Mouse (Mus musculus) left cerebral cortex, adult 11 months (tissue): Measurements from ENCODE around the gene Zfp575.
A peak's percentile ranks its signal among the peaks of the same experiment; 100 is the strongest.

Experiments used
- DNase-seq: peaks from one replicate; pipeline ENCODE4 v3.0.0; 2022; ENCODE audit warnings: low spot score

Zfp575 gene

DNA sequence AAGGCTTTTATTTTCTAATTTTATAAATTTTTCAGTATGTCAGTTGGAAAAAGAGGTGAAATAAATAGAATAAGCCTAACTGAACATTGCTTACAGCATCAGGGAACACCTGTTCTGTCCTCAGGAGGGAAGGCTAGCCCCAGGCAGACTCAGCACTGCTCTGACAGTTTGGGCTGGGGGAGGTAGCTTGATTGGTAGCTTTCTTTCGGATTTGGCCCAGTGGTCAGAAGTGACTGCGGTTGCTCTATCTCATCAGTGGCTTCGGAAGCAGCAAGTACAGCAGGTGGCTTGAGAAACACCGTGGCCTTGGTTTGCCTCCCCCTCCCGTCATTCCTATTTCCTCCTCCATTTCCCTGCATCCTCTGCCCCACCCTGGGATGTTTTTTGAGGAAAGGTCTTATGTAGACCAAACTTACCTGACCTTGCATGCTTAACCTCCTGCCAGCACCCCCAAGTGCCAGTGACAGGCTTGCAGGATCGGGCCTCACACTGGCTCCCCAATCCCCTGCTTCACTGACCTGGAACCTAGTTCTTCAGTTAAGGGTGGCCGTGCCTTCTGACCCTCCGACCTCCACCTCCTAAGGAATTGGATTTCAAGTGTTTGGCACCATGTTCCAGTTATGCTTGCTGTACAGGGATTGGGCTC, 24.1 kb downstream of the Zfp575 start:
- no peak for DNase-seq

- no peak for DNase-seq
These were observed 26.0 kb downstream of the Zfp575 start for GRCm38 (mm10) chr7:24561450-24561849.

DNA sequence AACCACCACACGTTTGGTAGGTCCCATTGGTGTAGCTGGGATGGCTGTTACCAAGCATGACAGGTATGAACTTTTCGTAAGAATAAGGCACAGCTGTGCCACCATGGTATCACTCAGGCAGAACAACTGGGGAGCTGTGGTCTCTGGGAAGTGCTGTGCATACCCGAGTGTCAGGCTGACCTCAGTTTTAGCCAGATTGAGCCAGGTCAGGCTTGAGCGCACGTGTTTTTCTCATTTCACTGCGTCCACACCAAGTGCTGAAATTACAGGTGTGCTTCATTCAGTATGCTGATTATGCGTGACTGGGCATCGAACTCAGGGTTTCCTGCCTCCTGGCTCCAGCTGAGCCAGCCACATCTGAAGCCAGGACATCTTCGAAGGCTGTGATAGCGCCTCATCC, 31.7 kb downstream of the Zfp575 start:
- DNase-seq, result no peak

DNA sequence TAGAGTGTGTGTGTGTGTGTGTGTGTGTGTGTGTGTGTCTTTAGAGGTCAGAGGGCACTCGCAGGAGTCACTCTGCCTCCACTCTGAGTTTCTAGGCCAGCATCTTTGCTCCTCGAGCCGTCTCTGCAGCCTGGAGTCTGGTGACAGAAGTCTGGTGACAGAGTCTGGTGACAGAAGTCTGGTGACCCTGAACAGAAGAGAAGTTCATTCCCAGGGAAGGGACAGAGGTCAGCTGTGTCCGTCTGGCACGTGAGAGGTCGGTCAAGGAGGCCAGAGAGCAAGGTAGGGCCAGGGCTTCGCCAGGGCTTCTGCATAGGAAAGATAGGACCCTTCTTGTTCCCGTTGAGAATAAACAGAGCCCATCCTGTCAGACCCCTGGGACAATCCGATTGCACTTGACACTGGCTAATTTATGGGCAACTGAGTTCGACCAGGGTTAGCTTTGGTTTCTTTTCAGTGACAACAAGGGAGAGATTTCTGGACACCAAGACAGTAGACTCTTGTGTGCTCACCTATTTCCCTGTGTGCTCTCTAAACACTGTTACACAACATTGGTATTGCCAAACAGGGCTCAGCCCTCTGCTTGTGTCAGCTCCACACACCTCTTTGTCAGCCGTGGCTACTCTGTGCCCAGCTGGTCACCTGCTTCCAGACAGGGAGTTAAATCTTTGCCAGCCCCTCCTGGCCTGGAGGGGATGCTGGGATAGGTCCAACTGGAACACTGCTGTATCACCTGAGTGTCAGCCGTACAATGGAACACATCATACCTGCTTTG, 35.3 kb downstream of the Zfp575 start:
- no peak for DNase-seq

DNA sequence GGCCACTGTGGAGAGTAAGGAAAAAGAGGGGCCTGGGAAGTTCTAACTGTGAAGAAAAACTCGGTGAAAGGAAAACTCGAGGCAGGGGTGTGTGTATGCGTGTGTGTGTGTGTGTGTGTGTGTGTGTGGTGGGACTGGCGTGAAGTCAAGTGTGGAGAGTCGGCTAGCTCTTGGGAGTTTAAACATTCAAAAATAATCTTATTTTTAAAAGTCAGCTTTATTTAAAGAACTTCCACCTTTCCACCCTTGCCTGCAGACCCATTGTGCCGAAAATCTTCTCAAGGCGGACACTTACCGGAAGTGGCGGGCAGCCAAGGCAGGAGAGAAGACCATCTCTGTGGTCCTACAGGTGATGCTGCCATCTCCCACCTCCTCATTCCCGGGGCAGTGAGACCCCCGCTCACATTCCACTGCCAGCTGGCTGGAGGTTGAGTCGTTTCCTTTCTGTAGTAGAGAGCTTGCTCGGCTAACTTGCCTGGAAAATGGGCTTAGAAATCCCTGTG, 39.9 kb downstream of the Zfp575 start:
- no peak for DNase-seq

- DNase-seq, result peak; percentile 99
These were observed 40.6 kb downstream of the Zfp575 start for GRCm38 (mm10) chr7:24546634-24547389.

- DNase-seq, result no peak
These were observed 41.3 kb downstream of the Zfp575 start, which contains the start of the genes Pinlyp and Xrcc1 for GRCm38 (mm10) chr7:24546068-24546614. Gene Pinlyp, minus strand, starts transcription at chr7:24546118. Gene Xrcc1, plus strand, starts transcription at chr7:24546289.

- no peak for DNase-seq
These were observed 42.9 kb downstream of the Zfp575 start for GRCm38 (mm10) chr7:24544506-24544905.

GRCm38 (mm10) chr7:24539686-24540085, 47.8 kb downstream of the Zfp575 start:
- no peak for DNase-seq

DNA sequence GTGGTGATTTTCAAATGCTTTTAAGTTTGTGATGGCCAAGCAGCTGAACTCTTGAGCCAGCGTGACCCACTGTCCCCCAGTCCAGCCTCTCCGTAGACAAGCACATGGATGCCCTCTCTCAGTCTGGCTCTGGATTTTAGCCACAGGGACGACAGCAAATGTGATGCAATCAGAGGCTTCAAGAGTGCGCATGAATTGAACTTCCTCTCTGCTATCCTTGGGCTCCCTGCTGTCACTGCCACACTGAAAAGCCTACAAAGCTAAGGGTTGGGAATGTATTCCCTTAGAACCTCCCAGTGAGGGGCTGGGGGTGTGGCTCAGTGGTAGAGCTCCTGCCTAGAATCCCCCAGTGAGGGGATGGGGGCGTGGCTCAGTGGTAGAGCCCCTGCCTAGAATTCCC, 48.7 kb downstream of the Zfp575 start:
- DNase-seq, result no peak

DNA sequence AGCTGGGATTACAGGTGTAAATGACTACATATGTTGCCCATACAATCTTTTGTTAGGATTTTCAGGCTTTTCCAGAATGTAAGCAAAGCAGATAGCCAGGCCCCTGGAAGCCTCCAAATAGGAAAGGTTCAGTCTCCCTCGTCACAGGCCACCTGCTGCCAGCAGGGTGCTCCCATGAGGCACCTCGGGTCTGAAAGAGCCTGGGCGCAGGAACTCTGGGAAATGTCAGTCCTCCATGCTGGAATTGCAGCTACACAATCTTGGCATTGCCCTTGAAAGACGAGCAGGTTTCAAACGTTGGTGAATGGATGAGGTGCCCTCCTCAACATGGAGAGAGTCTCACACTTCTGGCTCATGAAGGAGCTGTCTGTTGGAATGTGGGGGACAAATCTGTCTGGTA, 49.3 kb downstream of the Zfp575 start:
- DNase-seq, result no peak

- no peak for DNase-seq
These were observed 49.9 kb downstream of the Zfp575 start for GRCm38 (mm10) chr7:24537591-24537990.

DNA sequence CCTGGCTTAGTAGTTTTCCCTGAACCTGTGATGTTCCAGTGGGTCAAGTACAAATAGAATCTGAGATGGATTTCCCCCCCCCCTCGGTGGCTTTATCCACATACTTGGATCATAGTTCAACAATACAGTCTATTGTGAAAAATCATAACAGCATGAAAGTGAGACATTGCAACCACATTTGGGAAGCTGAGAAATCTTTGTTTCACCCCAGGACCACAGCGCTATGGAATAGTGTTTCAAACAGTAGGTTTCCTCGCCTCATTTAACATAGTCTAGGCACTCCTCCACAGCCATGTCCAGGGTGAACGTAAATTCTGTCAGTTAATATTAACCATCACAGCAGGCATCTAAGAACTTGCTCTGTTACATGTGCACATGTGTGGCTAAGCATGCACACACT, 50.4 kb downstream of the Zfp575 start:
- DNase-seq, result no peak

- no peak for DNase-seq
These were observed 53.1 kb downstream of the Zfp575 start for GRCm38 (mm10) chr7:24534301-24534700.
